Mouse (Mus musculus): ENCODE measurements at regions not wholly inside any gene's neighbourhood (a gene's known extent, or its start where the extent isn't known, plus 50 kb on each side); places are given as distances from the start of the nearest gene placed in this dataset.
A peak's percentile ranks its signal among the peaks of the same experiment; 100 is the strongest.
"Not testable (repeated sequence)": the region's sequence is repeated elsewhere in the genome, so short reads cannot be mapped to it uniquely, and the experiment has no call there.

DNA sequence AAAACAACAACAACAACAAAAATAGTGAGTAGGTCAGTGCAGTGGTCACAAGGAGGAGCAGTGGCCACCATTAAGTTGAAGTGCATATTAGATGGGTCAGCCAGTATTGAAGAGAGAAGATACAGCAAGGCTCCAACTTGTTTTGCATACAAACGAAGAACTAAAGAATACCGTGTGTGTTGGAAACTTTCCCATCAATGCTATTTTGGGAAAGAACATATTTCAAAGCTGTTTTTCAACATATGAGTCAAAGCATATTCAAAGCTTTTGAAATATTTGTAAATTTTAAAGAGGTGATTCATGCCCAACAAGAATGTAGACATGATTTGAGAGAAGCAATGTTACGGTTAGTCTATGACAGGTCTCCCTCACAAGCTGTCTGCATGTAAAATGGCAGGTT is 157.9 kb upstream of the Fer start:
- DNase-seq (ENCODE audit: low spot score) = no peak

GRCm38 (mm10) chr17:63712937-63713336 is 149.9 kb upstream of the Fer start:
- DNase-seq (ENCODE audit: low spot score) = no peak

DNA sequence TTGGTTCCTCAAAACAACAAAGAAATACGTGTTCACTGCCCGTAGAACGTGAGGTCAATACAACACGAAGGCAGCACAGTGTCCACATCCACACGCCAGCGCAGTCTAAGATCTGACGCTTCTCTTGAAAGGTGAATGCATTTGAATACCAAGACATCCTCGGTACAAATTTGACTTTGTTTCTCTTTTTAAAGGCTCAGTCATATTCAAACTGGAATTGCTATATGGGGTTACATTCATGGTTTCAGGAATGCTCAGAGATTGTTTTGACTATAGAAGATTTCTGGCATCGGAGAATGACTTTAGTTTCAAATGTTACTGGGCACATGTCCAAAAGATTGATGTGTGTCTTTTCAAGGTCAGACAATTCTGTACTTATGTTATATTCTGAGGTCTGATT is 147.2 kb upstream of the Fer start:
- no peak for DNase-seq (ENCODE audit: low spot score)

GRCm38 (mm10) chr17:63716161-63716560 is 146.7 kb upstream of the Fer start:
- no peak for DNase-seq (ENCODE audit: low spot score)

GRCm38 (mm10) chr17:63717051-63717578 is 145.7 kb upstream of the Fer start:
- no peak for DNase-seq (ENCODE audit: low spot score)

DNA sequence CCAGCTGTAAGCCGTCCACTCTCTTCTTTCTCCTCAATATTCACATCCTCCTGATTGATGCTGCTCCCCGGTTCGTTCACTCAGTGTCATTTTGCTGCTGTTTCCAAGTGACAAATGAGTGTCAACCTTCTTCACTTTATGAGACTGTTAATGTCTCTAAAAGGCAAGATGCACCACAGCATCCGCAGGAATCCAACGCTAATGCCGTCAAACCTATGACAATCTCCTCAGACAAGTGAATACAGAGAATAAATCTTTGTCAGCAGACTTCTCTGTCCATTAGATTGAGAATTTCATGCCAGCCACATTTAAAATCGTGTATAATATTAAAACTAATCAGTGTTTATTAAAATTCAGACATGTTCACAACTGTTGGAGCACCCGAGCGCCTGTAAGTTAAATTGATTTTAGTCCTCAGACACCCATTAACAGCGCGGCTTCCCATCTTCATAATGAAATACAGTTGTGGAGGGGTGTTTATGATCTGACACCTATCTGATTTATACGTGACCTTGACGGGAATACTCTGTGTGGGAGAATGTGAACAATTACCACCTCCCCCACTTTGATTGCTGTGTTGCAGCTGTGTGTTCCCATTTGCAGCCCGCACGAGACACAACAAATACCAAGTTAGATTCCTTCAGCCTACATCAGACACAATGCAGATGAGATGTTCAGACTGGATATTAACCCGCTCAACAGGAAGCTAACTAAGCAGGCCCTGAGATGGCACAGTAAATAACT is 143.7 kb upstream of the Fer start:
- DNase-seq (ENCODE audit: low spot score) = peak; percentile 15

GRCm38 (mm10) chr17:63719771-63720170 is 143.1 kb upstream of the Fer start:
- no peak for DNase-seq (ENCODE audit: low spot score)

DNA sequence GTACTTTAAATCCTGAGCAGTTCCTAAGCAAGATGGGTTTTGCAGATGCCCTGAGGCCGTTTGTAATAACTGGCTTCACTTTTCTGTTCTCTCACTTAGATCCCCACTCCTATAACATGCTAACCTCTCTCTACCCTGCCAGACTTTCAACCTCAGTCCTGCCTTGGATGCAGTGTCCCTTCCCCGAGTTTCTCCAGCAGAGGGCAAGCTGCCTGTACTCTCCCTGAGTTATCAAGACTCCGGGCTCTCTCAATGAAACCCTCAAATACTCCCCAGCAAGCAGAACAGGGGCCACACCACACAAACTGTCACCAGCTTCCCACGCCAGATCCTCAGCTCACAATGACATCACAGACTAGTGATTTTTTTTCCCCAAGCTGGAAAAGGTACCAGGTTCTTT is 142.0 kb upstream of the Fer start:
- peak; percentile 30 for DNase-seq (ENCODE audit: low spot score)

GRCm38 (mm10) chr17:63722434-63723004 is 140.3 kb upstream of the Fer start:
- no peak for DNase-seq (ENCODE audit: low spot score)

DNA sequence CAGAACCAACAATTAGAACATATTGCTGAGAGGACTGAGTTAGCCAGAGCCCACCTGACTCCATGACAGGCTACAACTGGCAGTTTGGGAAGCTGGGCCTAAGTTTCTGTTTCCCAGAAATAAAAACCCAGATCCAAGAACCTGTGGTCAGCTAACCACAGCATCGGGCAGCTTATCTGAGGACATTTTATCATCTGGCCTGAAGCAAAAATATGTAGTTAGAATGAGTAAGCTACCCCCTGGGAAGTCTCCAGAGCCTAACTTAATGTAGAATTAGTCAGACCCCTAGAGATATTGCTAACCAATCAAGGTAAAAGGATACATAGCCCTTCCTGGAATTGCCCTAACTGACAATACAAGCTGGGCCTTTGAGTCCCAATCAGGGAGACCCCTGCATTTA is 124.7 kb upstream of the Fer start:
- DNase-seq (ENCODE audit: low spot score) = no peak

- DNase-seq (ENCODE audit: low spot score) = no peak
These were observed 123.2 kb upstream of the Fer start for GRCm38 (mm10) chr17:63739710-63740109.

- not testable (repeated sequence) for DNase-seq (ENCODE audit: low spot score)
These were observed 113.6 kb upstream of the Fer start for GRCm38 (mm10) chr17:63749257-63749656.

DNA sequence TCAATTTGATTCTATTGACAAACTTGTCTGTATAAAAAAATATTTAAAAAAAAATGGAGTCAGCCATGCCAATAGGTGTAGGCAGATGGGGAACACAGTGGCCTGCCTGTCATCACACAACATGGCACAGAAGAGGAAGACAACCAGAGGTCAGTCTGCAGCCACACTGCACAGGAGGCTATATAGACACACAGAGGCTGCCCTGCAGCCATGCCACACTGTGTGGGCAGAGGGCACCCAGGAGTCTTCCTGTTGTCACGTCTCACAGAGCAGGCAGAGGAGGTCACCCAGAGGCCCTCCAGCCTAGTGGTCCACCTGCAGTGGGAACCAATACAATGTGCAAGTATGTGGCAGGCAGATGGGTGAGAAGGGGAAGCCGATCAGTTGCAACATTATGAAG is 108.5 kb upstream of the Fer start:
- DNase-seq (ENCODE audit: low spot score) = no peak

- DNase-seq (ENCODE audit: low spot score) = no peak
These were observed 104.8 kb upstream of the Fer start for GRCm38 (mm10) chr17:63757896-63758695.

DNA sequence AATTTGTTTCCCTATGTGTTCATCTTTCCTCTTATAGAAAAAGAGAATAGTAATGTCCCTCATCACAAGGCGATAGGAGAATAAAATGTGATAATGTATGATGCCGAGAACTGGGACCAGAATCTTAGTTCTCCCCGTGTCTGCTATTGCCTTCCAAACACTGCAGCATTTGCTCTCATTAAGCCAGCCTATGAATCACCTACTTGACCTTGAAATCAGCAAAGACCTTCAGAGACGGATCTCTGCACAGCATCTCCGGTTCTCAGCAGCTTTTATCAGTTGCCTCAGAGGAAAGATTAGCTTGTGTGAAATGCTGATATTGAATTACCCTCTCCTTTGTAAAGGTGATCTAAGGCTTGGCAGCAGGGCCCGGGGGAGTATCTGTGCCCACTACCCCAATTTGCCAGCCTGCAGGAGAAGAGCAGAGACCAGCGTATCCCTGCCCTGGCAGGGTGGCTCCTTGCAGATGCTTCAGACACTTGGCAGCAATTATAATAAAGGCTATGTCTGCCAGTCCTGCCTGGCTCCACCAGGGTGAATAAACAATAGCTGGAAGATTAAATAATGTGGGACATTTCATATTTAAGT is 104.0 kb upstream of the Fer start:
- DNase-seq (ENCODE audit: low spot score) = no peak

GRCm38 (mm10) chr17:63761058-63761457 is 101.8 kb upstream of the Fer start:
- no peak for DNase-seq (ENCODE audit: low spot score)

- DNase-seq (ENCODE audit: low spot score) = no peak
These were observed 91.8 kb upstream of the Fer start for GRCm38 (mm10) chr17:63771111-63771510.

- no peak for DNase-seq (ENCODE audit: low spot score)
These were observed 78.3 kb upstream of the Fer start for GRCm38 (mm10) chr17:63784381-63785116.

DNA sequence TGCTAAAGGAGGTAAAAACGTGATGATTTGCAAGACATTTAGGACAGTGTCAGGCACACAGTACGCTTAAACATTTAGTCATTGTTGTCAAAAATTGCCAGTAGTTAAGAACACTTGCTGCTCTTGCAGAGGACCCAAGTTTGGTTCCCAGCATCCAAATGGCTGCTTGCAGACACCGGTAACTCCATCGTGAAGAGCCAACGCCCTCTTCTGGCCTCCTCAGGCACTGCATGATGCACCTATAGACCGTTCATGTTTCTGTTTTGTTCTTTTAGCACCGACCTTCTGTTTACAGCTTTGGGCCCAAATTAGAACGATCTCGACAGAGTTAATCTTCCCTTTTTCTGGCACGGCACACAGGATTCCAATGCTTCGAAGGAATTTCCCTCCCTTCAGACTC is 76.4 kb upstream of the Fer start:
- no peak for DNase-seq (ENCODE audit: low spot score)

DNA sequence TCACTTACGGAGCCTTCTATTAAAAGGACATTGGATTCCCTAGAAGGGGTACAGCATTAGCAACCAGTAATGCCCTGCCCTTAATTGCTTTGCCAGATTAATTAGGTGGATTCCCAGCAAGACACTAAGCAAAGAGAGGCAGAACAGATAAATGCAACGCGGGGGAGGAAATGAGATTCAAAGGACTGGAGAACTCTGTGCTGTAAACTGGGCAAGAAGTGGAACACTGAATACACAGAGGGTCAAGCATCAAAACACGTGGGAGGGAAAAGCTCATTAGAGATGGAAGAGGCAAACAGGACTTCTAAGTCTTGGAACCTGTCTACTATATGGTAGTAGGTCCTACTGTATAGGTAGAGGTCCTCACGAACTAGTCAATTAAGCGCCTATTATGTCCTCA is 68.5 kb upstream of the Fer start:
- no peak for DNase-seq (ENCODE audit: low spot score)

DNA sequence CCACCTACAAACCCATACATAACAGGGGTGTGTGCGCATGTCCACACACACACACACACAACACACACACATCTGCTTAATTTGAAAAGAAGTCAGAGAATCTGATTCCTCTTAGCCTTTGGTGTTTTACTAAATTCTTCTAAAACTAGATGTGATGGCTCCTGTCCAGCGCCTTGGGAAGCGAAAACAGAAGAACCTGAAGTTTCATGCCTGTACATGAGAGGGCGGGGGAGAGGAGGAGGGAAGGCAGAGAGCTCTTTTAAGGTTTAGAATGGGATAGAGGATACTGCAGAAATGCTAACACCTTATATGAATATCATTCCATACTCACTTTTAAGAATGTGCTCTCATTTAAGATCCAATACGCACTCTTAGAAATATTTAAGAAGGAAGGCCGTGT is 64.5 kb upstream of the Fer start:
- DNase-seq (ENCODE audit: low spot score) = no peak

DNA sequence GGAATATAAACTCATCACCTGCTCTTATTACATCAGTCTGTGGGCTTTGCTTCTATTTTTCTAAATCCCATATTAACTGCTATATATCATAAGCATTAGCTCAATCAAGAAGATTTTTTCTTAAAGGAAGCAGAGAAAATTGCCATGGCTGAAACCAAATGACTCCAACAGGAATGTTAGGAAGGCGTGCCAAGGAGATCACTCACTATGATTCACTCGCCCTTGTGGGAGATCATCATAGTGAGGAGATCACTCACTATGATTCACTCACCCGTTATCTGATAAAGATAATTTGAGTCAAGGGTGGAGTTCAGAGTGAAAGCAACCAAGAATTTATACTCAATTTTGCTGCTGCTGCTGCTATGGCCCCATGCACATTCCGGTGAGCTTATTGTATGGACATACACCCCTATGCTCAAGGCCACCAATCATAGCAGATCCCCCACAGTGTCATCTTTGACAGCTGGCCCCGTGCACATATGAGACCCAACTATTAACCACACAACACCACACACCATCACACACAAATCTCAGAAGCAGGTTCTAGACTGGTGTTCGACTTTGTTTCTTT is 63.8 kb upstream of the Fer start:
- DNase-seq (ENCODE audit: low spot score) = no peak

All from embryo, embryonic 10.5 days (tissue).